Mouse (Mus musculus) MEL (cell line): ENCODE measurements around the gene Soat1. TPM values are rescaled to one million over a fixed set of nuclear protein-coding genes. Genes with fewer than 3 reads are reported as not detected.

ENCODE experiments used
- DNase-seq: peaks from one replicate; pipeline ENCODE4 v3.0.0; 2011; ENCODE audit warnings: low read depth, low spot score
- H3K27ac ChIP-seq: 2 replicates; pipeline ENCODE4 v1.5.1; 2012; ENCODE audit warnings: low read depth, mild to moderate bottlenecking, control low read depth, low read length, moderate library complexity; ENCODE audit not compliant: control insufficient read depth
- H3K27me3 ChIP-seq, 2 experiments: fragments of 150-350 bp in 1 of 2; sonication (generic) in 1 of 2; 2 replicates each; pipeline ENCODE4 v1.6.1; 2012; ENCODE audit warnings: low read length in 2 of 2, mild to moderate bottlenecking in 2 of 2, improper control_type of control experiment in 1 of 2, moderate library complexity in 1 of 2; ENCODE audit not compliant: insufficient read depth in 2 of 2, control insufficient read depth in 1 of 2
- H3K36me3 ChIP-seq, 2 experiments: 2 replicates each; pipeline ENCODE4 v1.6.1; 2012 to 2014; ENCODE audit warnings: low read length in 2 of 2, improper control_type of control experiment in 1 of 2, inconsistent platforms in 1 of 2, mild to moderate bottlenecking in 1 of 2; ENCODE audit not compliant: insufficient read depth in 2 of 2, control insufficient read depth in 1 of 2
- H3K4me1 ChIP-seq, 2 experiments: fragments of 150-350 bp in 1 of 2; sonication (generic) in 1 of 2; 2 replicates each; pipeline ENCODE4 v1.6.1; 2012; ENCODE audit warnings: low read length in 2 of 2, improper control_type of control experiment in 1 of 2, mild to moderate bottlenecking in 1 of 2; ENCODE audit not compliant: insufficient read depth in 2 of 2, control insufficient read depth in 1 of 2
- H3K4me3 ChIP-seq, 2 experiments: fragments of 150-350 bp in 1 of 2; sonication (generic) in 1 of 2; 2 replicates each; pipeline ENCODE4 v1.5.1; 2012; ENCODE audit warnings: low read depth in 2 of 2, low read length in 2 of 2, mild to moderate bottlenecking in 2 of 2, moderate library complexity in 2 of 2, control low read depth in 1 of 2, improper control_type of control experiment in 1 of 2; ENCODE audit not compliant: control insufficient read depth in 1 of 2, insufficient read depth in 1 of 2
- H3K79me2 ChIP-seq: 2 replicates; pipeline ENCODE4 v1.6.1; 2012; ENCODE audit warnings: mild to moderate bottlenecking, low read length, moderate library complexity; ENCODE audit not compliant: control insufficient read depth, poor library complexity, insufficient read depth
- H3K9ac ChIP-seq: 2 replicates; pipeline ENCODE4 v1.6.1; 2012; ENCODE audit warnings: low read depth, mild to moderate bottlenecking, control low read depth, low read length, moderate library complexity; ENCODE audit not compliant: control insufficient read depth, poor library complexity, severe bottlenecking
- H3K9me3 ChIP-seq: fragments of 150-350 bp; sonication (generic); replicated peaks from 2 replicates; pipeline ENCODE4 v1.6.1; 2012; ENCODE audit warnings: mild to moderate bottlenecking, low read length, improper control_type of control experiment, moderate library complexity; ENCODE audit not compliant: insufficient read depth
- BHLHE40 ChIP-seq: IDR thresholded peaks from 2 replicates; pipeline ENCODE4 v1.6.1; 2012; ENCODE audit warnings: low read depth, mild to moderate bottlenecking, inconsistent platforms, low read length, improper control_type of control experiment, borderline replicate concordance
- CHD1 ChIP-seq: IDR thresholded peaks from 2 replicates; pipeline ENCODE4 v1.6.1; 2012; ENCODE audit warnings: low read depth, mild to moderate bottlenecking, inconsistent platforms, low read length, improper control_type of control experiment
- CHD2 ChIP-seq: IDR thresholded peaks from 2 replicates; pipeline ENCODE4 v1.6.1; 2011; ENCODE audit warnings: low read length, improper control_type of control experiment
- ELF1 ChIP-seq: IDR thresholded peaks from 2 replicates; pipeline ENCODE4 v1.6.1; 2014; ENCODE audit warnings: low read depth, mild to moderate bottlenecking, inconsistent platforms, low read length, improper control_type of control experiment, moderate library complexity
- EP300 ChIP-seq, 2 experiments: IDR thresholded peaks; 2 replicates each; pipeline ENCODE4 v1.6.1; 2011; ENCODE audit warnings: improper control_type of control experiment in 2 of 2, low read length in 2 of 2, low read depth in 1 of 2, mild to moderate bottlenecking in 1 of 2
- ETS1 ChIP-seq: IDR thresholded peaks from 2 replicates; pipeline ENCODE4 v1.6.1; 2012; ENCODE audit warnings: low read depth, mild to moderate bottlenecking, inconsistent platforms, low read length, improper control_type of control experiment, moderate library complexity
- GABPA ChIP-seq: IDR thresholded peaks from 2 replicates; pipeline ENCODE4 v1.6.1; 2012; ENCODE audit warnings: low read depth, mild to moderate bottlenecking, inconsistent platforms, low read length, improper control_type of control experiment, moderate library complexity
- GATA1 ChIP-seq: IDR thresholded peaks from 2 replicates; pipeline ENCODE4 v1.6.1; 2011; ENCODE audit warnings: low read depth, low read length, improper control_type of control experiment
- HCFC1 ChIP-seq: IDR thresholded peaks from 2 replicates; pipeline ENCODE4 v1.6.1; 2012; ENCODE audit warnings: low read depth, mild to moderate bottlenecking, inconsistent platforms, low read length, improper control_type of control experiment, moderate library complexity
- JUND ChIP-seq: IDR thresholded peaks from 2 replicates; pipeline ENCODE4 v1.6.1; 2011; ENCODE audit warnings: low read depth, mild to moderate bottlenecking, improper control_type of control experiment, low read length
- MAFK ChIP-seq: IDR thresholded peaks from 2 replicates; pipeline ENCODE4 v1.6.1; 2011; ENCODE audit warnings: low read depth, mild to moderate bottlenecking, low read length, improper control_type of control experiment, borderline replicate concordance
- MAZ ChIP-seq: IDR thresholded peaks from 2 replicates; pipeline ENCODE4 v1.6.1; 2012; ENCODE audit warnings: low read depth, mild to moderate bottlenecking, inconsistent platforms, low read length, improper control_type of control experiment
- MYB ChIP-seq: IDR thresholded peaks from 2 replicates; pipeline ENCODE4 v1.6.1; 2011; ENCODE audit warnings: mild to moderate bottlenecking, low read depth, low read length, improper control_type of control experiment
- NELFE ChIP-seq: IDR thresholded peaks from 2 replicates; pipeline ENCODE4 v1.6.1; 2011; ENCODE audit warnings: low read depth, low read length, improper control_type of control experiment
- NRF1 ChIP-seq: IDR thresholded peaks from 2 replicates; pipeline ENCODE4 v1.6.1; 2014; ENCODE audit warnings: low read depth, mild to moderate bottlenecking, inconsistent platforms, low read length, improper control_type of control experiment, moderate library complexity; ENCODE audit not compliant: poor library complexity, insufficient read depth, severe bottlenecking
- POLR2A ChIP-seq, 2 experiments: IDR thresholded peaks; 2 replicates each; pipeline ENCODE4 v1.6.1; 2011 to 2012; ENCODE audit warnings: low read length in 2 of 2, mild to moderate bottlenecking in 2 of 2, control low read depth in 1 of 2, improper control_type of control experiment in 1 of 2, low read depth in 1 of 2, moderate library complexity in 1 of 2; ENCODE audit not compliant: control insufficient read depth in 1 of 2, insufficient read depth in 1 of 2, poor library complexity in 1 of 2
- POLR2AphosphoS2 ChIP-seq: IDR thresholded peaks from 2 replicates; pipeline ENCODE4 v1.6.1; 2011; ENCODE audit warnings: low read length, improper control_type of control experiment
- SIN3A ChIP-seq: IDR thresholded peaks from 2 replicates; pipeline ENCODE4 v1.6.1; 2012; ENCODE audit warnings: low read length, improper control_type of control experiment, inconsistent platforms
- SMC3 ChIP-seq: IDR thresholded peaks from 2 replicates; pipeline ENCODE4 v1.6.1; 2011; ENCODE audit warnings: low read depth, low read length, improper control_type of control experiment
- TAL1 ChIP-seq: IDR thresholded peaks from 2 replicates; pipeline ENCODE4 v1.6.1; 2012; ENCODE audit warnings: mild to moderate bottlenecking, inconsistent platforms, low read length, moderate library complexity, mixed read lengths
- TBP ChIP-seq: IDR thresholded peaks from 2 replicates; pipeline ENCODE4 v1.8.0; 2011; ENCODE audit warnings: low read depth, low read length, improper control_type of control experiment
- UBTF ChIP-seq: IDR thresholded peaks from 2 replicates; pipeline ENCODE4 v1.6.1; 2012; ENCODE audit warnings: low read depth, mild to moderate bottlenecking, inconsistent platforms, low read length, improper control_type of control experiment, moderate library complexity, borderline replicate concordance; ENCODE audit not compliant: insufficient read depth
- USF1 ChIP-seq: IDR thresholded peaks from 2 replicates; pipeline ENCODE4 v1.6.1; 2014; ENCODE audit warnings: low read depth, mild to moderate bottlenecking, inconsistent platforms, low read length, improper control_type of control experiment, moderate library complexity
- USF2 ChIP-seq, 2 experiments: IDR thresholded peaks; 2 replicates each; pipeline ENCODE4 v1.6.1; 2011 to 2012; ENCODE audit warnings: improper control_type of control experiment in 2 of 2, low read length in 2 of 2, borderline replicate concordance in 1 of 2, inconsistent platforms in 1 of 2, low read depth in 1 of 2, mild to moderate bottlenecking in 1 of 2; ENCODE audit not compliant: insufficient read depth in 1 of 2
- ZC3H11A ChIP-seq: IDR thresholded peaks from 2 replicates; pipeline ENCODE4 v1.6.1; 2012; ENCODE audit warnings: low read depth, mild to moderate bottlenecking, inconsistent platforms, low read length, improper control_type of control experiment
- polyA plus RNA-seq, 2 experiments: library from polyadenylated mRNA; stranded (reverse) in 1 of 2; unstranded in 1 of 2; fragments of >175 nt in 1 of 2; fragments of >200 nt in 1 of 2; gene quantifications; 2 replicates each; pipeline versions ENCODE4 v1.2.1 to v1.2.4; 2012; ENCODE audit warnings: low replicate concordance in 2 of 2, low read depth in 1 of 2; ENCODE audit not compliant: insufficient read length in 2 of 2, insufficient read depth in 1 of 2, missing spikeins in 1 of 2
- total RNA-seq: library from RNA; depleted of rRNA; stranded (reverse); fragments of 300-350 nt; gene quantifications from 2 replicates; pipeline ENCODE4 v1.2.3, GENCODE M21; 2012

The Soat1 gene
- total and polyA plus RNA-seq, 3 experiments: 2.7 to 10.5 TPM; not detected in 1

DNA sequence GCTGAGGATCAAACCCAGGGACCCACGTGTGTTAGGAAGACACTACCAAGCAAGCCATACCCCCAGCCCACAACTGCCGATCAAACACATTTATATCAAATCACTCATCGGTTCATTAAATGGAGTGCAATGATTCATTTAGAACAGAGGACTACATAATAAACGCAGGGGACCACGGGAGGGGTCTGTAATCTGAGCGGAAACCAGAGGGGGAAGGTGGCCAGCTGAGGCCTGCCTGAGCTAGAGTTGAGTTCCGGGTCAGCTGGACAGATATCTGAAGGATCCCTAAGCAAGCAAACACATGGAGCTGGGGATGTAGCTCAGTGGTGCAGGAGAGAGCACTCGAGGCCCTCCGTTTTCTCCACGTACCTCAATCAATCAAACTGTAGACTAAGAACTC, 20.3 kb downstream of the Soat1 start:
- Histone ChIP-seq H3K4me3 (no peak overlapping the region), H3K4me1 (no peaks in the 10 kb centered on the region), H3K27ac (no peak overlapping the region), H3K9me3 (no peaks in the 10 kb centered on the region), H3K79me2 (no peaks in the 10 kb centered on the region), H3K36me3 (peaks cover 0 to 5% of the 10 kb centered on the region in 2 experiments; a peak in 2 of 4 replicates), H3K9ac (no peak overlapping the region), H3K27me3 (no peaks in the 10 kb centered on the region)
- TF ChIP-seq CHD1 (no peak), MAFK (no peak), TBP (no peak), CHD2 (no peak), POLR2AphosphoS2 (no peak), NELFE (no peak), SMC3 (no peak), ETS1 (no peak), USF1 (no peak), GATA1 (no peak), EP300 (IDR thresholded peaks at IDR 0.05; ENCODE audit: low read depth in 1 of 2, low read length in 2 of 2) (no peak), TAL1 (no peak), HCFC1 (no peak), MAZ (no peak), SIN3A (no peak), MYB (no peak), USF2 (IDR thresholded peaks at IDR 0.05; ENCODE audit: borderline replicate concordance in 1 of 2, insufficient read depth in 1 of 2, low read depth in 1 of 2, low read length in 2 of 2) (no peak), BHLHE40 (no peak), UBTF (no peak), NRF1 (no peak)
- no peak for DNase-seq

DNA sequence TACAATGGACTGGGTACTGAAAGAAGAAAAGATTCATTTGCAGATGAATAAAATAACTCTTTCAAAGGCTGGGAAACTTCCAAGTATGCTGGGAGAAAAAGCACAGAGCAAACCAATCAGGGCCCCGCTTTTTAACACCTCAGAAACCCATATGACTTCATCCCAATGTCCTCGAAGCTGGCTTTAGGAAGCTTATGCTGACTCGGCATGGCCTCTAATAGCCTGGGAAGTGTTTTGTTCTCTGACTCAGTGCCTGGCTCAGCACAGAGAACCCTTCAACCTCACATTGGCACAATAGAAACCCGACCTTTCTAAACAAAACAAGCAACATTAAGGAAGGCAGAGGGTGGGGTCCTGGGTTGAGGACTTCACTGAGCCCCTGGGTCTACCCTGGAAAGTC, 23.7 kb downstream of the Soat1 start:
- Histone ChIP-seq H3K9ac (no peak overlapping the region), H3K79me2 (no peaks in the 10 kb centered on the region), H3K27ac (no peak overlapping the region), H3K36me3 (peaks cover 0 to 5% of the 10 kb centered on the region in 2 experiments; a peak in 2 of 4 replicates), H3K4me3 (no peak overlapping the region), H3K4me1 (no peaks in the 10 kb centered on the region), H3K9me3 (no peaks in the 10 kb centered on the region), H3K27me3 (no peaks in the 10 kb centered on the region)
- no peak for DNase-seq
- TF ChIP-seq ZC3H11A (no peak), POLR2A (IDR thresholded peaks at IDR 0.05; ENCODE audit: control insufficient read depth in 1 of 2, insufficient read depth in 1 of 2, low read depth in 1 of 2, low read length in 2 of 2, poor library complexity in 1 of 2) (no peak), POLR2AphosphoS2 (no peak), TAL1 (no peak), HCFC1 (no peak), ELF1 (no peak), JUND (no peak), EP300 (IDR thresholded peaks at IDR 0.05; ENCODE audit: low read depth in 1 of 2, low read length in 2 of 2) (no peak), SMC3 (no peak), CHD1 (no peak), GABPA (no peak)
